ENCODE assay signal across 8 mouse cellular contexts in genomic region chr5:3647708-3648121, GRCm38 (mm10). TPM values are rescaled to one million over a fixed set of nuclear protein-coding genes. Genes with fewer than 3 reads are reported as not detected.
DNase-seq lines count a peak whose midpoint lies in the region; ATAC-seq lines count a peak whose summit lies in the region.

No protein-coding gene starts in this region.

- ATAC-seq in hindbrain, embryonic 11.5 days (ENCODE audit: low FRiP score) = peak; percentile 98

- no peaks in the 10 kb centered on the region for H3K36me3 ChIP-seq in hindbrain, embryonic 11.5 days (ENCODE audit: control insufficient read depth, insufficient read depth, low read length)

- peak overlapping the region; percentile 56 for H3K4me2 ChIP-seq in hindbrain, embryonic 11.5 days (replicated peaks; ENCODE audit: low read depth, low read length)

- H3K4me3 ChIP-seq in hindbrain, embryonic 11.5 days (ENCODE audit: low read depth, low read length) = peak overlapping the region; percentile 95

- WGBS in hindbrain, embryonic 11.5 days = 2% methylated on average over 20 of the region's 46 CpGs

- no peaks in the 10 kb centered on the region for H3K27me3 ChIP-seq in hindbrain, embryonic 11.5 days (ENCODE audit: control insufficient read depth, insufficient read depth, low read length)

- peak overlapping the region; percentile 93 for H3K9ac ChIP-seq in hindbrain, embryonic 11.5 days (ENCODE audit: low read depth, low read length)

- H3K9me3 ChIP-seq in hindbrain, embryonic 11.5 days (ENCODE audit: control insufficient read depth, low read length) = no peaks in the 10 kb centered on the region

- peak; percentile 89 for DNase-seq in T-cell, adult 2 months (ENCODE audit: low spot score)
- DNase-seq in cerebellum, postnatal 10 days = peak; percentile 90 to 95
- DNase-seq in frontal cortex, postnatal 10 days (ENCODE audit: low spot score in 2 of 2) = peak; percentile 75 to 81
- peak; percentile 93 for DNase-seq in hindbrain, embryonic 11.5 days (ENCODE audit: low spot score)
- peak; percentile 80 to 87 for DNase-seq in layer of hippocampus, postnatal 14 days (ENCODE audit: low spot score in 2 of 2)
- peak; percentile 90 for DNase-seq in lung, postnatal 14 days
- peak; percentile 94 for DNase-seq in retina, postnatal 1 day
- DNase-seq in urinary bladder, adult 2 months (ENCODE audit: low spot score) = peak; percentile 68

- peak overlapping the region; percentile 88 for H3K27ac ChIP-seq in hindbrain, embryonic 11.5 days (ENCODE audit: low read depth, low read length)

- H3K4me1 ChIP-seq in hindbrain, embryonic 11.5 days (replicated peaks; ENCODE audit: control insufficient read depth, insufficient read depth, low read length) = no peaks in the 10 kb centered on the region

RNA-seq across cellular contexts. Expression of gene Tmbim7, which starts 3.3 kb away (rescaled TPM):
- polyA plus RNA-seq in hindbrain, embryonic 11.5 days (2014; fragmentation: Nextera tagmentation; extraction: Ambion mirVana) = not detected in 2 replicates
- total RNA-seq in layer of hippocampus, postnatal 14 days (2021) = not detected
- polyA plus RNA-seq in urinary bladder, adult 2 months (2012; rRNA removed) = not detected in 2 replicates

RNA-seq across cellular contexts. Expression of gene Gatad1, which starts 9.3 kb away (rescaled TPM):
- polyA plus RNA-seq in hindbrain, embryonic 11.5 days (2014; fragmentation: Nextera tagmentation; extraction: Ambion mirVana) = 78.7 and 81.1 TPM in 2 replicates
- total RNA-seq in layer of hippocampus, postnatal 14 days (2021) = 100 to 1,000 TPM; 109 to 114 TPM
- polyA plus RNA-seq in urinary bladder, adult 2 months (2012; rRNA removed) = 56.7 and 73.8 TPM in 2 replicates

RNA-seq across cellular contexts. Expression of gene Rbm48, which starts 51.3 kb away (rescaled TPM):
- 14.6 and 15.5 TPM in 2 replicates for polyA plus RNA-seq in hindbrain, embryonic 11.5 days (2014; fragmentation: Nextera tagmentation; extraction: Ambion mirVana)
- 10 to 100 TPM; 12.9 to 13.0 TPM for total RNA-seq in layer of hippocampus, postnatal 14 days (2021)
- 10.3 and 10.9 TPM in 2 replicates for polyA plus RNA-seq in urinary bladder, adult 2 months (2012; rRNA removed)

RNA-seq across cellular contexts. Expression of gene Pex1, which starts 51.8 kb away (rescaled TPM):
- 16.7 and 18.5 TPM in 2 replicates for polyA plus RNA-seq in hindbrain, embryonic 11.5 days (2014; fragmentation: Nextera tagmentation; extraction: Ambion mirVana)
- 10 to 100 TPM; 22.6 to 26.6 TPM for total RNA-seq in layer of hippocampus, postnatal 14 days (2021)
- 13.8 and 13.9 TPM in 2 replicates for polyA plus RNA-seq in urinary bladder, adult 2 months (2012; rRNA removed)

Comparison
In these comparisons a context has a peak if more than half of its experiments do, and no peak if none do; other contexts are left out.
1. Peak in every context shown above with its lines: DNase-seq, ATAC-seq, H3K4me3 ChIP-seq and H3K27ac ChIP-seq.